In the genomic region with DNA sequence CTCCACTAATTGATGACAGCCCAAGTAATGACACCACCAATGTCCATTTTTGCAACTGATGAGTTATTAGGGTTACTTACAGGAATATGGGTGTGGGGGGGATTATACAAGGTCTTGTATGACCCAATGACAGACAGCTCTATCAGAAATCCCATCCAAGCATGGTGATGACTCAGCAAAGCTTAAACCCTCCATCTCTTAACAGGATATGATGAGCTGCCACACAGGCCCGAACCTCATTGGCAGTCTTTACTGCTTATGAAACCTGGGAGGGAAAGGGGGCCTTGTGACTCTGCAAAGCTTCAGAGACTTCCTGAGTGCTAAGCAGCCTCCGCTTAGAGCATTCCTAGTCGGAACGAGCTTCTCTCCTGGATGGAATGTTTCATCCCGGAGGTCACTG, we compare ENCODE assay signal across 15 mouse cellular contexts.
"Had no signal": no experiment of that assay in that cellular context is flagged by ENCODE, and none has a peak within 500 bp of the region (broad histone marks: within the 10 kb centered on the region; RNA-seq: fewer than 3 reads in every experiment).

No protein-coding gene starts in this region.

- H3K27me3 ChIP-seq: neural tube, embryonic 12.5 days; neural tube, embryonic 13.5 days; neural tube, embryonic 15.5 days; stomach, embryonic 15.5 days had no signal

- H3K4me3 ChIP-seq: neural tube, embryonic 12.5 days; neural tube, embryonic 13.5 days; neural tube, embryonic 15.5 days; stomach, embryonic 15.5 days had no signal

- H3K9me3 ChIP-seq: neural tube, embryonic 12.5 days; neural tube, embryonic 13.5 days; neural tube, embryonic 15.5 days; stomach, embryonic 15.5 days had no signal

- H3K27ac ChIP-seq: neural tube, embryonic 12.5 days; neural tube, embryonic 13.5 days; neural tube, embryonic 15.5 days; stomach, embryonic 15.5 days; stomach, postnatal 0 days had no signal

- H3K36me3 ChIP-seq: neural tube, embryonic 12.5 days; neural tube, embryonic 13.5 days; neural tube, embryonic 15.5 days; stomach, embryonic 15.5 days had no signal

- DNase-seq: retina, postnatal 1 day; right cerebral cortex, adult 18-20 months; right cerebral cortex, postnatal 14 days; right cerebral cortex, postnatal 4 days; spleen, adult 18-20 months; thymus, adult 18-20 months; thymus, adult 2 months; thymus, postnatal 14 days; thymus, postnatal 25 days; thymus, postnatal 36 days had no signal

- H3K9ac ChIP-seq: neural tube, embryonic 12.5 days; neural tube, embryonic 13.5 days; neural tube, embryonic 15.5 days; stomach, embryonic 15.5 days had no signal
